Mouse (Mus musculus) olfactory bulb, adult 2 months (tissue): ENCODE results near the gene Gm10309. TPM values are rescaled to one million over a fixed set of nuclear protein-coding genes. Genes with fewer than 3 reads are reported as not detected.

Experiments
- H3K27ac ChIP-seq: fragments of 200-500 bp; 2 replicates; pipeline ENCODE4 v1.5.1; 2012; ENCODE audit warnings: low read depth, low read length; ENCODE audit not compliant: insufficient read depth
- H3K4me1 ChIP-seq: fragments of 200-500 bp; 2 replicates; pipeline ENCODE4 v1.6.1; 2012; ENCODE audit warnings: low read length; ENCODE audit not compliant: control insufficient read depth, insufficient read depth
- H3K4me3 ChIP-seq: fragments of 200-500 bp; 2 replicates; pipeline ENCODE4 v1.5.1; 2012; ENCODE audit warnings: mild to moderate bottlenecking, low read depth, low read length, moderate library complexity; ENCODE audit not compliant: insufficient read depth
- CTCF ChIP-seq: fragments of 200-500 bp; IDR thresholded peaks from 2 replicates; pipeline ENCODE4 v1.5.1; 2012; ENCODE audit warnings: low read depth, mild to moderate bottlenecking, low read length, moderate library complexity; ENCODE audit not compliant: insufficient read depth
- POLR2A ChIP-seq: fragments of 200-500 bp; IDR thresholded peaks from 2 replicates; pipeline ENCODE4 v1.6.1; 2012; ENCODE audit warnings: mild to moderate bottlenecking, low read depth, low read length, moderate library complexity; ENCODE audit not compliant: insufficient read depth
- WGBS: fragments of 180-500 bp; shearing (Covaris S2); methylation state at CpG from one replicate; pipeline ENCODE4 v1.1.7; 2018; 5-methylcytosine and 5-hydroxymethylcytosine counted together
- polyA plus RNA-seq: library from polyadenylated mRNA; stranded (reverse); fragments of >200 nt; gene quantifications from 2 replicates; pipeline ENCODE4 v1.2.4, GENCODE M21; 2012; ENCODE audit warnings: low replicate concordance; ENCODE audit not compliant: missing spikeins, insufficient read depth, insufficient read length

The Gm10309 gene
- polyA plus RNA-seq, 1 experiment, result not detected

DNA sequence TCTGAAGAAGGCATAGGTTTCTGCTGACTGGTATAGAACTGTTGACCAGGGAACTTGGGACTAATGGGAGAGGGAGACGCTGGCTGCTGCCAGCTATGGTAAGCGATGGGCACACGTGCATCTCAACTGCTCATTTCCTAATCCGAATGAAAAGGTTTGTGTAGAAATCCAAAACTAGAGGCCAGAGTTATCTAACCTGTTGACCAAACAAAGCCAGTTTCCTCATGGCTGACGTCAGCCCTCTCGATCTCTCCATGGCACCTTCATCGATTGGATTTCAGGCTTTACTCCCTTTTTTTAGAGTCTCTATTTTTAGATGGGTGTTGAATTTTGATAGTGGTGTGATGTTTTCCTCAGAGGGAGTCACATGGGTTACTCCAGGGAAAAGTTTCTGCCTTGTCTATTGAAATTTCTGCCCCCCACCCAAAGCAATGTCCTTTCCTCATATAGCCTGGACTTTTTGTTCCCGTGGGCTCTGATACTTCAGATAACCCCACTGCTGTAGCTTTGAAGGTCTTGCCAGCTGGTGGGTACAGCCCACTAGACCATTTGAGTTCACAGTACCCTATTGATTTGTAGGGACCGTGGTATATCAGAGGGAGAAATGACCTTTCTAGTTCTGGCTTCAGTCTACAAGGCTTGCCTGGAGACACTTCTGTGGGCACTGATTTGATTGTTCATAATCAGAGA lies 1.7 kb downstream of the Gm10309 start:
- Histone ChIP-seq H3K4me3 (no peak overlapping the region), H3K4me1 (peaks cover 7% of the 10 kb centered on the region), H3K27ac (no peak overlapping the region)
- WGBS, result 88% methylated on average over 9 of the region's 9 CpGs
- TF ChIP-seq POLR2A, result no peak
- no peak for TF ChIP-seq CTCF

GRCm38 (mm10) chr17:86501393-86501792 lies 3.6 kb downstream of the Gm10309 start:
- Histone ChIP-seq H3K27ac (no peak overlapping the region), H3K4me1 (peaks cover 7% of the 10 kb centered on the region), H3K4me3 (no peak overlapping the region)
- 87% methylated on average over 4 of the region's 4 CpGs for WGBS
- TF ChIP-seq CTCF (no peak), POLR2A (no peak)

GRCm38 (mm10) chr17:86499359-86500045 lies 5.5 kb downstream of the Gm10309 start:
- Histone ChIP-seq H3K4me3 (no peak overlapping the region), H3K27ac (0 out of 2 replicates have a peak overlapping the region, but pooled peaks have one; percentile 7), H3K4me1 (peaks cover 3% of the 10 kb centered on the region)
- no peak for TF ChIP-seq CTCF
- WGBS, result 61% methylated on average over 15 of the region's 15 CpGs

GRCm38 (mm10) chr17:86497302-86497701 lies 7.7 kb downstream of the Gm10309 start:
- H3K4me1 ChIP-seq, result peaks cover 3% of the 10 kb centered on the region
- 94% methylated on average over 4 of the region's 4 CpGs for WGBS
- H3K4me3 ChIP-seq, result no peak overlapping the region
- no peak for TF ChIP-seq POLR2A
- TF ChIP-seq CTCF, result no peak
- no peak overlapping the region for H3K27ac ChIP-seq

GRCm38 (mm10) chr17:86496123-86496771 lies 8.8 kb downstream of the Gm10309 start:
- peaks cover 3% of the 10 kb centered on the region for H3K4me1 ChIP-seq
- H3K4me3 ChIP-seq, result no peak overlapping the region
- H3K27ac ChIP-seq, result no peak overlapping the region
- 93% methylated on average over 9 of the region's 9 CpGs for WGBS
- TF ChIP-seq CTCF (no peak), POLR2A (no peak)

DNA sequence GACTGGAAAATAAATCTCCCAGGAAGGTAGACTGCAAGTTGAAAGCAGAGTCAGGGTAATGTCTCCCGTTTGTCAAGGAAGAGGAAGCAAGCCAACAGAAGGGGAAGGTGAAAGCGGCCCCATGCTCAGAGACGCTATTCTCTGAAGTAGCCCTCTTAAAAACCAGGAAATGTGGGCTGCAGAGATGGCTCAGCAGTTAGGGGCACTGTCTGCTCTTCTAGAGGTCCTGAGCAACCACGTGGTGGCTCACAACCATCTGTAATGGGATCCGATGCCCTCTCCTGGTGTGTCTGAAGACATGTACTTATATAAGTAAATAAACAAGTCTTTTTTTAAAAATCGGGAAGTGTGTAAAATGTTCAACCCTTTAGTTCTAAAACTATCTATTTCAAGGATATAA lies 10.1 kb downstream of the Gm10309 start:
- H3K27ac ChIP-seq, result no peak overlapping the region
- peaks cover 3% of the 10 kb centered on the region for H3K4me1 ChIP-seq
- 55% methylated on average over 6 of the region's 6 CpGs for WGBS
- TF ChIP-seq POLR2A, result no peak
- TF ChIP-seq CTCF, result no peak
- H3K4me3 ChIP-seq, result no peak overlapping the region

GRCm38 (mm10) chr17:86494494-86494893 lies 10.5 kb downstream of the Gm10309 start:
- 82% methylated on average over 6 of the region's 6 CpGs for WGBS

GRCm38 (mm10) chr17:86493891-86494420 lies 11.1 kb downstream of the Gm10309 start:
- 84% methylated on average over 8 of the region's 8 CpGs for WGBS

More at GRCm38 (mm10) chr17:86494494-86494893, 10.5 kb downstream of the Gm10309 start:
- Histone ChIP-seq H3K4me1 (no peaks in the 10 kb centered on the region; the same call in 1 of the 2 replicates), H3K27ac (no peak overlapping the region), H3K4me3 (no peak overlapping the region)
- no peak for TF ChIP-seq POLR2A
- no peak for TF ChIP-seq CTCF

GRCm38 (mm10) chr17:86492376-86492775 lies 12.7 kb downstream of the Gm10309 start:
- no peaks in the 10 kb centered on the region for H3K4me1 ChIP-seq
- WGBS, result 84% methylated on average over 7 of the region's 7 CpGs
- H3K27ac ChIP-seq, result no peak overlapping the region
- TF ChIP-seq POLR2A, result no peak
- no peak for TF ChIP-seq CTCF
- no peak overlapping the region for H3K4me3 ChIP-seq

More at GRCm38 (mm10) chr17:86493891-86494420, 11.1 kb downstream of the Gm10309 start:
- Histone ChIP-seq H3K4me3 (no peak overlapping the region), H3K4me1 (no peaks in the 10 kb centered on the region), H3K27ac (no peak overlapping the region)
- TF ChIP-seq CTCF (no peak), POLR2A (no peak)
